Mouse (Mus musculus) liver, postnatal 0 days (tissue): ENCODE measurements around the gene Gm13420.

Experiments
- CTCF ChIP-seq: sonication (generic); IDR thresholded peaks from 2 replicates; pipeline ENCODE4 v1.5.1; 2016; ENCODE audit warnings: antibody characterized with exemption, low read depth
- EP300 ChIP-seq: IDR thresholded peaks from 2 replicates; pipeline ENCODE4 v1.6.1; 2016; ENCODE audit warnings: antibody characterized with exemption, low read depth, mild to moderate bottlenecking

DNA sequence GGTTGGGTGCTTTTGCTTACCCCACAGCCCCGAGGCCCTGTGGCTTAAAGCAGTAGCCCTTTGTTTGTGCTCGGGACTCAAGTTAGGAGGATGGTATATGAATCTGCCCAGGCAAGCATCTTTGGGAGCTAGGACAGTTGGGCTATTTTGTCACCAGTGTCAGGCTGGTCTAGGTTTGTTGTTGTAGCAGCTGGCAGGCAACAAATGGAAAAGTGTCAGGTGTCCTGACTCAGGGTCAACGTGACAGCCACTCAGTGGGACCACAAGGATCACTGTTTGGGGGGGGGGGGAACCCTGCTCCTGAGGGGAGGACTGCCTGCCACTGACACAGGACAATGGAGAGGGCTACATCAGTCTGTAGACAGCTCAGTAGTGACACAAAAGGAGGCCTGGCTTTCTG lies 40.4 kb downstream of the Gm13420 start:
- TF ChIP-seq CTCF (no peak), EP300 (no peak)
